Mouse (Mus musculus): ENCODE measurements around the gene Ccdc162.
A peak's percentile ranks its signal among the peaks of the same experiment; 100 is the strongest.

Ccdc162 gene

DNA sequence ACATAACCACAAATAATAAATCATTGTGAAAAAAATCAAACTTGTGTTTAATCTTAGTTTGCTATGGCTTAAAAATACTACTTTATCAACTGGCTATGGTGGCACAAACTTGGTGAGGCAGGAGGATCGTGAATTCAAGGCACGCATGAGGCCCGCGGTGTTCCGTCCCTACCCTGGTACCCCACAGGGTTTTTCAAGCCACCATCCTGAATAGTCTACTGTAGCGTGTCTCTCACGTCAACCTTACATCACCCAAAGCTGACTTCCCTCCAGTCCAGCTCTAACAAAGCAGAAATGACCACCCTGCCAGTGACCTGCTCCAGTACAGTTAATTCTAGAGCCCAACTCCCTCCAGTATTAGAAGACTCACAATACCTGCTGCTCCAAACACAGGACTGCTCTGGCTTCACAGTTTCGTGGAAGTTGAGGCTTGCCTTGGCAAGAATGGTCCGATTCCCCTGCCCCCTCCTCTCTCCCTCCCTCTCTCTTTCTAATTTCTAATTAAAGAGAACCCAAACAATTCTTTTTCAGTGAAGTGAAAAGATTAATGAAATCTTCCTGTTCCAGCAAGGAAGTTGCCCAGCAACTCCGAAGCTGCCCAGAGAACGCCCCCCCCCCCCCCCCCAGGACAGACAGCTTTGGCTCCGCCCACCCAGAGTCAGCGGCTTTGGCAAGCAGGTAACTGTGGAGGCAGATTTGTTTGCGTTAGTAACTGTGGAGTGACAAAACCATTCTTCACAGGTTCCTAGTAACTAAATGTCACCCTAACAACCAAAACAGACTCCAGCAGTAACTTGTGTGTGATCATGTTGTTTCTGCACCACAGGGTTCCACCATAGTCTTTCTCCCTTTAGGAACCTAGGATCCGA lies at the start of gene Ccdc162:
TSS of gene Ccdc162 (minus strand) at position 606 of the 869 bp plus-strand sequence.
- no peak for DNase-seq (ENCODE audit: low spot score in 2 of 2)

DNA sequence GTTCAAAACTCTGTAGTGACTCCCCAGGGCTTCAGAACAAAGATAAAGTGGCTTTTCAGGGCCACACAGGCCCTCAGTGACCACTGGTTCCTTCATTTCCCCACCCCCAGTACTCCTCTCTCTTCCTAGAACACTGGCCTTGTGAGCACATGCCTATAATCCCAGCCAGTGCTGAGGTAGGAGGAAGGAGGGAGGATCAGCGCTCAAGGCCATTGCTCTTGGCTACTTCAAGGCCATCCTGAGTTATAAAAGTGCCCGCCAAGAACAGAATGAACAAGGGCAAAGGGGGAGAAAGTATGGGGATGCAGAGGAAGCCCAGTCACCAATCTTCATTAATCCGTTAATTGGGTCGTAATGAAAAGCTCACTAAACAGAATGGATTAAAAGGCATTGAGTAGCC lies 49.2 kb upstream of the Ccdc162 start:
- DNase-seq (ENCODE audit: low spot score in 2 of 2), result no peak

DNA sequence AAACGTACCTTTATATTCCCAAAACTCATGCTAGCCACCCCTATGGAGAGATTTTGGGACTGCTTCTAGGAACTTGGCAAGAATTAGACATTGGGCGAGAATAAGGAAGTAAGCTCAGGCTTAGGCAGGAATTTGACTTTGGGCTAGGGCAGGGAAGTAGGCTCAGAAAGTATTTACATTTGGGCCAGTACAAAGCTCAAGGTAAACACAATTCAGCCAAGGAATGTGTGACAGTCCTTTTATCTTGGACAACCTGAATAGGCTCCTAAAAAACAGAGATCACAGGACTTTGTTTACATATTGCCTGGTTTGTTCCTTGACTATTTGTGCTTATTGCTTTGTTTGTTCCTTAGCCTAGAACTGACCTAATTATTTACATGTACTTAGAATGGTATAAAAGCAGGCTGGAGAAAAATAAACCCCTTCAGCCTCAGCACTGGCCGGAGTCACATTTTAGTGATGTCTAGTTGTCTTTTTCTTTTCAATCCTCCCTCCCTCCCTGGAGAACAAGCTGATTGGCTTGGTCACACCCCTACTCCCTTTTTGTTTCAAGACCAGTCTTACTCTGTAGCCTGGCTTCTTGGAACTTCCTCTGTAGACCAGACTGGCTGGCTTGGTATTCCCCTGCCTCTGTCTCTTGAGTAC lies 47.4 kb upstream of the Ccdc162 start:
- DNase-seq (ENCODE audit: low spot score in 2 of 2), result no peak

DNA sequence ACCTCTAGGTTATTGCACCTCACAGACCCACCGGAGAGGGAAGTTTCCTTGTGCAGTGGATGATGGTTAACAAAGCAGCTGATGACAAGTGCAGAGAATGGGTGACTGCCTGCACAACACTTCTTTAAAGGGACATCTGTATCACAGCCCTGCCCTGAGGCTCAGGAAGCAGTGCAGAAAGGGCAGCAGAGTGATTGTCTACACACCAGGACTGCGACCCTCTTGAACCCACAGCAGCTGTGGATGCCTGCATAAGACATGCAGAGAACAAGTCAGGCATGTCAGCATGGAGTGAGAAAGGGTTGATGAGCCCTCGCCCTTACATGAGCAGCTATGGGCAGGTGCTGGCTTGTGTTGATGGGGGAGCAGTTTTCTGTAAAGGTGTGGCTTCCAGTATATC lies 44.4 kb upstream of the Ccdc162 start:
- no peak for DNase-seq (ENCODE audit: low spot score in 2 of 2)

DNA sequence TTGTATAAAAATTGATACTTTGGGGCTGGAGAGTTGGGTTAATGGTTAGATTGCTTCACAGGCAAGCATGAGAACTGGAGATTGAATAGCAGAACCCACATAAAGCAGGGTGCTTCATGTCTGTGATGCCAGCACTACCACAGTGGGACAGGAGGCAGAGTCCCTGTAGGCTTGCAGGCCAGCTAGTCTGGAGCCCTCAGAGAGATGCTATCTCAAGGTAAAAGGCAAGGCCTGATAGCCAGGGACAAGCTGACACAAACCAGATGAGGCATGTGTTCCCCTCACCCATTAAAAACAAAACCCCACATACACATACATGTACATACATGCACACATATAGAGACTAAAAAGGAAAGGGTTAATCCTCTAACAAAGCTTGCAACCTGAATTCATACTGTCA lies 41.6 kb upstream of the Ccdc162 start:
- no peak for DNase-seq (ENCODE audit: low spot score in 2 of 2)

DNA sequence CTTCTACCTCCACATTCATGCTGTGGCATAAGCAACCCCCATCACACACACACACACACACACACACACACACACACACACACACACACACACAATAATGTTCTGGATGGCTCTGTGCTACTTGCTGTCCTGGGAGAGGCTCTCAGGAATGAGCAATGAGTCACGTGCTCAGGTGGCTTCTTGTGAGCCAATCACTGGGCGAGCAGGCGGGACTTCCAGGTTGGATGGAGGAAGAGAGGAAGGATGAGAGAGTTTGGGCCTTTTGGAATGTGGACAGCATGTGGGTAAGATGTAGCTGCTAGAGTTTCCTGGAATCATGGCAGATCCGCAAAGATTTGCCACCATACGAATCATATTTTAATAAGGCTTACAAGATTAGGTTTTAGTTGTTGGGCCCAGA lies 40.8 kb upstream of the Ccdc162 start:
- no peak for DNase-seq (ENCODE audit: low spot score in 2 of 2)

DNA sequence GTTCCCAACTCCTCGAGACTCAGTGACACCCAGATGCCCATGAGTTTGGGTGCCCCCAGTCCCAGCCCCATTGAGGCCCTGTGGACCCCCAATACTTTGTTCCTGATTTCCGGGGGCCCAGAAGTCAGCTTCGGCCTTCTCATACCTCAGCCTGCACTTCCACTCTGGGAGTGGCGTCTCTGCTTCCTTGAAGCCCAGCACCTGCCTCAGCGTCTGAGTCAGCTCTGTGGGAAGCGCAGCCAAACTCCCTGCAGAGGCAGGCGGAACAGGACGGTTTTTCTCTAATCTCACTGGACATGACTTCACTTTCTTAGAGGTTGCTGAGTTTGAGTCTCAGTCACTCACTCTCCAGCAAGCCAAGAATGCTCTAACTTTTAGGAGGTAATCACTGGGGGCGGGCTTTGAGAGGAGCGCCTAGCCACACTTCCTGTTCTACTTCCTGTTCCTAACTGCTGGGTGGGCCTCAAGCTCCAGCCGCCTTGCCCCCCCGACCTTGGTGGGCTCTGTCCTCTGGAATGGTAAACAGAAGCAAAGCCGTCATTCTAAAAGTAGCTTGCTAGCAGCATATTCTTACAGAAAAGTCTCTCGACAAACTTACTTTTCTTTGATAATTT lies 35.5 kb upstream of the Ccdc162 start:
- DNase-seq (ENCODE audit: low spot score in 2 of 2), result no peak

DNA sequence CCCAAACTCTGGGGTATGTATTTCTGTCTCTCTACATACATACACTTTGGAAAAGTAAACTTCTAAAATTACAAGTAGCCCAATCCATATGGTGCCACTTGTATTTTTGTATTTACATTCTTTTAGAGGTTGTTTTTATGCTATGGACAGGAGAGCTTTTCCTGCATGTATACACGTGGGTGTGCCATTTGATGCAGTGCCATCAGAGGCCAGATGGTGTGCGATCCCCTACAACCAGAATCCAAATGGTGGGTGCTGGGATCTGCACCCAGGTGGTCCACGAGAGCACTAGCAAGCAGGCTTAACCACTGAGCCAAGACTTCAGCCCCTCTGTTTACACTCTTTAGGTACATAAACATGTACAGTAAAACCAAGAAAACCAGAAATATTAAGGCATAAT lies 32.9 kb upstream of the Ccdc162 start:
- DNase-seq (ENCODE audit: low spot score in 2 of 2), result peak; percentile 33 to 47

DNA sequence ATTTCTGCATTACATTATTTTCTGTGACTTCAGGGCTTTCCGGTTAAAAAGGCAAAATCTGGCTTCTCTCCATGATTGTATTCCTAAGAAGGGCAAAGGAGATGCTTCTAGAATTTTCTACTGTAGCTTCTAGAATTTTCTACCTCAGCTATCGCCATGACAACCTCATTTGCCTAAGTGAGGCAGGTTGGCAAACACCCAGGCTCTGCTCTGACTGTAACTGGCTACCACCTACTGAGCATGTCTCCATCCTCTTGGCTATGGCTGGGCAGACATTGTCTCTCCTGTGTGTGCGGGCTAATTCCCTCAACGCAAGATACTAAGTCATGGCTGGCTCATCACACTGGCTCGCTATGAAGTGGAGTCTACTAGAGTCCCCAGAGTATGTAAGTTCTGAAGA lies 30.1 kb upstream of the Ccdc162 start:
- peak; percentile 86 to 90 for DNase-seq (ENCODE audit: low spot score in 2 of 2)

DNA sequence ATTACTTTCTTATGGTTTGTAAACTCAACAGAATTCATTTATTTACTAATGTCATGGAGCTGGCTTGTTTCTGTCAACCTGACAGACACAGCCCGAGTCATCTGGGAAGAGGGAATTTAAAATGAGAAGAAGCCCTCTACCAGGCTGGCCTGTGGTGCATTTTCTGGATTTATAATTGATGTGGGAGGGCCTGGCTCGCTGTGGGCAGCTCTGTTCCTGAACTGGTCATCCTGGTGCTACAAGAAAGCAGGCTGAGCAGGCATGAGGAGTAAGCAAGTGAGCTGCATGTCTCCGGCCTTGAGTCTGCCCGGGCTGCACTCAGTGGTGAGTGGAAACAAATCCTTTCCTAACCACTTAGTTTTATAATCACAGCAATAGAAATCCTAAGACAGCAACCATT lies 27.6 kb upstream of the Ccdc162 start:
- no peak for DNase-seq (ENCODE audit: low spot score in 2 of 2)

DNA sequence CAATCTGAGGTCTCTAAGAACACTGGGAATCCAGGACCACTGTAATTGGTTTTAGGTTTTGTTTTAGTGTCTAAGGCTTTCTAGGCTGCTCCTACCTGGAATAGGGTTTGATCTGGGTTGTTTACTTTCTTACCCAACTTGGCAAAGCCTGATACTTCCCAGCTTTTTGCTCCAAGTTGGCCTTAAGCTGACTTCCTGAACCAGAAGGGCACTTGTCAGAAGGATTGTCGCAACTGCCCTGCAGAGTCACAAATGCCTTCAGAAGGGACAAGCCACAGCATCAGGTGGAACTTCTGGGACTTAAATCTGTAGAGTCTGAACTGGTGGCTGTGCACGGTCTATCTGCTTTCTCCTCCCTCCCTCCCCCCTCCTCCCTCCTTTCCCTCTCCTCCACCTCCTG lies 23.8 kb upstream of the Ccdc162 start:
- DNase-seq (ENCODE audit: low spot score in 2 of 2), result no peak

DNA sequence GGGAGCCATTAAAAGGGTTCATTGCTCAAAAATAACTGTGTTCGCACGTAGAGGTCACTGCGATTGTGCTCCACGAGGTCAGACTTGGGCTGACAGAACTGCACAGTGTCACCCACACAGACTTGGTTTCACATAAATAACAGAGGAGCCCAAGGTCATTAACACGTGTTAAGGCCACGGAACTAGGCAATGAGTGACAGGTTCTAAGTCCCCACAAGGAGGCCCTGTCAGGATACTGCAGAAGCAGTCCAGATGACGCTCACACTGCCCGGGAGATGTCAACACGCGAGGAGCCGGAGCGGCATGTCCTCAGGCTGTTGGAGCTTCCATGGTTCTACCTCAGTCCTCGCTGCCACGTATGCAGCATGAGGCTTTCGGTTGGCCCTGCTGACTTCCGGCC lies 20.8 kb upstream of the Ccdc162 start:
- DNase-seq (ENCODE audit: low spot score in 2 of 2), result no peak

DNA sequence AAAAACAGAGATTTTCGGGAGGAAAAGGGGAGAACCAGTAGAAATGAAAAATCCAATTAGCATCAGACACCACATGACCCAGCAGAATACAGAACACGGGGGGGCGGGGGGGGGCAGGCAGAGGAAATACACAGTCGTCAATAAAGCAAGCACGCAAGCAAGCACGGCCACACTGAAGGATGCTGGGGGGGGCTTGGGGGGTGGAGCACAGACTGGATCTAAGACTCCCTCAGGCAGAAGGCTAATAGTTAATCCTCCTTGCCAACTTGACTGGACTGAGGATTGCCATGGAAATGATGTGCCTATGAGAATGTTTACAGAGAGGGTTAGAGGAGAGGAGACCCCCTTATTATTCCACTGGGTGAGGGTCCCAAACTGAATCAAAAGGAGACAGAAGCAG lies 19.0 kb upstream of the Ccdc162 start:
- no peak for DNase-seq (ENCODE audit: low spot score in 2 of 2)

DNA sequence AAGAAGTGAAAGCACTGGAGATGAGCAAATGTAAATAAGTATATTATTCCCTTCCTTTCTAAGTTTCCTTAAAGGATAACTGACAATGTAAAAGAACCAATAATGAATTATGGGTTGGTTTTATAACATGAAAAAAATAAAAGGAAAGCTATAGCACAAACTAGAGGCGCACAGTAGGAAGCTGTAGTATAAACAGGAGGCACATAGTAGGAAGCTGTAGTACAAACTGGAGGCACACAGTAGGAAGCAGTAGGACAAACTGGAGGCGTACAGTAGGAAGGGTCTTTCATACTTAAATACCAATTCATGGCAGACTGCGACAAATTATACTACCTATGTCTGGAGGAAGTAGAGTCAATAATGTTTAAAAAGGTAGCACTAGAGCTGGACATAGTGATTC lies 16.8 kb upstream of the Ccdc162 start:
- DNase-seq (ENCODE audit: low spot score in 2 of 2), result no peak

DNA sequence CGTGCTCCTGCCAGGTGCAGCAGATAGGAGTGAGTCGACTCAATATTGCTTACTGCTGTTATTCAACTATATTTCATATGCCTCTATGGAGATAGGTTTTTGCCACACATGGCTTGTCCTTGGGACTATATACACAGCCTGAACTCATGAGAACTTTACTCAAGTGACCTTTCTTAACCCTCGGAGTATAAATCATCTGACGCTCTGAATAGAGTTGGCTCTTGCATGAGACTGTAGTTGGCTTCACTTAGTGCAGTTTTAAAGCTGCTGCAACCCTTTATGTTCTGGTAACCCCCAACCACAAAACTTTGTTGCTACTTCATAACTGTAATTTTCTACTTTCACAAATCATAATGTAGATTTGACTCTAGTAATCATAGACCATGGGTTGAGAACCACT lies 15.5 kb upstream of the Ccdc162 start:
- DNase-seq (ENCODE audit: low spot score in 2 of 2), result no peak

DNA sequence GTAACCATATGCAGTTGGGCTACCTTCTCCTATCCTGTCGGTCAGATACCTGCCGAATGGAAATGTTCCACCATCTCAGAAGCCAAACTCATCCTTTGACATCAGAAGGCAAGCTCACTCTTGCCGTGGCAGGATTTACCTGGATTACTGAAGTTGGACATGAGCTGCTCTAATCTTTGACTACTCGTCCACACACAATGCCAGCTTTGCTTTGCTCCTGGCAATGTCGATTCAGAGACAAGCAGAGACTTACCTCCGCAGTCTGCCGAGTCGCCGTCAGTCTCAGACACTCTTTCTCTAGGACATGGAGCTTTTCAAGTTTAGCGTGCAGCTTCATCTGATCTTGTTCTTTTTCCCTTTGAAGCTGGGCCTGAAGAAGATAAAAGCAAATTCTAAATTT lies 14.3 kb upstream of the Ccdc162 start:
- no peak for DNase-seq (ENCODE audit: low spot score in 2 of 2)

DNA sequence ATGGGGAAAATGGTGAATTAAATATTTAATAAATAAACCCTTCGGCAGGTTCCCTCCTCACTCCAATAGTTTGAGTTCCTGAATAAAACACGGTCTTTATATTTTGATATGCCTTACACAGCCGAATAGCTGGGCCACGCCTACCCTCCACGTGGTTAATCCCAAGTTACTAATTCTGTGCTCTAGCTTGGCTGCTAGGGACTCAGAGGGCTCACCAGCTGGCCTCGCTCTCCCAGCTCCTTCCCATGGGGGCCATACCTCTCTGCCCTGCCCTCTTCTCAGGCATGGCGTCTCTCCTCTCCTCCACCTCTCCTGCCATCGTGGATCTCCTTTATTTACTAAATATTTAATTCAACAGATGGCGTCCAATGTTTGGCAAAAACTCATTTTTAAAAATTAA lies 9.8 kb upstream of the Ccdc162 start:
- no peak for DNase-seq (ENCODE audit: low spot score in 2 of 2)

DNA sequence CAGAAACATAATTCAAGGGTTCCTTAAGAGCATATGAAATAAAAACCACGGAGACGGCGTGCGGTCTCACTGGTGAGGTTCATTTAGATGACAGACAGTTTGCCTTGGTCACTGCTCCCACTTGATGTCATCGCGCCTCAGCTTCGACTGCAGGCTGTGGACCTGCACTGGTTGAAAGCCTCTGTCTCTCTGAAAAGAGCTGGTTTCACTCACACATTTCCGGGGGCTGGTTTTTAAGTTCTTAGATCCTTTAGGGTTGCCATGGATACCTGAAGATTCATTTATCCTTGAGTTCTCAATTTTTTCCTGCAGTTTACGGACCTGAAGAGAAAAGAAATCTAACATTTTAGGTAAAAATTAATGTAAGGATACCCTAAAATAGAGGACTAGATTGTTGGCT lies 3.2 kb upstream of the Ccdc162 start:
- DNase-seq (ENCODE audit: low spot score in 2 of 2), result peak; percentile 36 to 55

DNA sequence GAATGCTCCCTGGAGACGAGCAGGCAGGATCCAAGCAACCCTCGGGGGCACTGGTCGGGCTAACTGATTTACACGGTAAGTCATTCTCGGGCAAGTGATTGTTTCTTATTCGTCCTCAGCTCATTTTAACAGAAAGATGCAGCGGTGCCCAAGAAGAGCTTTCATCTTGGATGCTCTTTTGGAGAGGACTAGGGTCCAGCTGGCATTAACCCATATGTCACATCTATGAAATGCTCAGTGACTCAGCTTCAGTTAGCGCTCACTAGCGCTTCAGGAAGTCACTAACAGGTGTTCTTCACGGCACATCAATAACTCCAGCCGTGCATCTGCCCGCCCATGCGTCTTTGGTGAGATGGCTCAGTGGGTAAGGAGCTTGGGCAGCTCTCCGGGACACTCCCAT lies 877 bp downstream of the Ccdc162 start:
- no peak for DNase-seq (ENCODE audit: low spot score in 2 of 2)

DNA sequence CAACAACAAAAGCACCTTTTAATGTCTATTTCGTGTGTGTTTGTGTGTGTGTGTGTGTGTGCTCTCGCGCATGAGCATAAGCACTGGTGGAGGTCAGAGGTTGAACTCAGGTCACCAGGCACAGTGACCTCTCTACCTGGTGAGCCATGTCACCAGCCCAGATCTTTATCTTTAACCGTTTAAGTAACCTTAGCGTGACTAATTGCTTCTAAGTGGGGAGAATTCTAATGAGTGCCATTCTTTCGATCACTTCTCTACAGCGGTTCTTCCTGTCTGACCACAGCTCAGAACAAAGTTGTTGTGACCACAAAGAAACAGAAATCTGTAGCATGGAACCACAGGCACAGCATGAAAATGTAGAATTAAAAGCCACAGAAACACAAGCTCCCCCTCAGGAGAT lies 5.0 kb downstream of the Ccdc162 start:
- no peak for DNase-seq (ENCODE audit: low spot score in 2 of 2)

DNA sequence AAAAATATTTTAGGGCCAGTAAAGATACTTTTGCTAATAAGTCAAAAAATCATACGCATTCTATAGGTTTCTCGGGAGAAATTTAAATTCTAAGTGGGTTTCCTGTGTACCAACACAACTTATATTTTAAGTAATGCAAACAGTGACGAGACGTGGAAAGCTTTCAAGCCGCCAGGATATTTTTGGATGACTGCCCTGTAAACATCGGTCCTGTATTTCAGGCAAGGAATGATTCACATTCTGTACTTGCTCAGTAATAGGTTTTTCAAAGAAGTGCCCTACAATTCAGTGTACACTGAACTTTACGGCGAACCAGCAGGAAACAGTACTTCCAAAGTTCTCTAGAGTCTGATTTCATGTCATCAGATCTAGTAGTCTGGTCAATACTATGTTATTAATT lies 5.7 kb downstream of the Ccdc162 start:
- DNase-seq (ENCODE audit: low spot score in 2 of 2), result no peak

DNA sequence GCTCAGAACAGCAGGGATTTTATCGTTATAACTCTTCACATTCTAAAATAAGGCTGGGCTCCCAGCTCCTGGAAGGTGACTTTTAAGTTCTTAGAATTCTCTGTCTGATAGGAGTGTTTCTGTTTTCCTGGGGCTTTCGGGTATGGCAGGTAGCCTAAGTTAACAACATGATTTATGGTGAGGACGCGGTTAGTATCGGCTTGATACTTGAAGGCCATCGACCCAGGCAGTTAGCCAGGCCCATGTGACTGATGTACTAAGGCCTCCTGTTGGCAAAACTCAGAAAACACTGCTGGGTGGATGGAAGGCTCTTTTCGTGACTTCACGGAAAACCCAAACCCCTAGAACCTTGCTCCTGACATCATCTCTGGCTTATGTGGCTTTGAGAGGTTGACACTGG lies 7.1 kb downstream of the Ccdc162 start:
- DNase-seq (ENCODE audit: low spot score in 2 of 2), result no peak

DNA sequence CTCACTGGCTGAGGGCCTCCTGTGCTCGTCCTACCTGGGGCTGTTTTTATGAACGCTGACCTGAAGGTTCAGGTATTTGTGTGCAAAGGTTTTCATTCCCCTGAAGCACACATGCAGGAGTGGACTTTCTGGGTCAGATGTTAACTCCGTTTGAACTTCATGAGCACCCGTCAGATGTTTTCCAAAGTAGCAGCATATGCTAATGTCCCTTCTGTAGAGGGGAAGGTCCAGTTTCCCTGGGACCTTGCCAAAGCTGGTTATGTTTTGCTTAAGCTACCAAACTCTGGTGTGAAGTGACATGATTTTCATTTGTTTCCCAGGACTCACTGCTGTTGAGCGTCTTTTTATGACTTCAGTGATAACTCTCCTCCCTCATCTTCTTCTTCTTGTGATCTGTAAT lies 16.8 kb downstream of the Ccdc162 start:
- no peak for DNase-seq (ENCODE audit: low spot score in 2 of 2)

Data from right cerebral cortex, postnatal 10 days (tissue).